Mouse (Mus musculus): Measurements from ENCODE around the gene Unc93a. TPM values are rescaled to one million over a fixed set of nuclear protein-coding genes. Genes with fewer than 3 reads are reported as not detected.

The Unc93a gene
- total RNA-seq (2023) = under 1 TPM; 0.15 to 0.44 TPM

GRCm38 (mm10) chr17:13131710-13132109 lies at the start of gene Unc93a:
Gene Unc93a (minus strand): TSS chr17:13131810.

GRCm38 (mm10) chr17:13060804-13061203 lies 70.8 kb downstream of the Unc93a start, which contains the start of gene Tcp10b:
Gene Tcp10b (plus strand): TSS chr17:13061104.

Other genes with a start within 250 kb of the Unc93a start
- gene Pnldc1, start 221.6 kb downstream of the Unc93a start, total RNA-seq (2023) = 1 to 10 TPM in 1 of 2 experiments, under 1 TPM in 1; 0.29 to 1.1 TPM
- gene Tcp1, start 216.1 kb downstream of the Unc93a start, total RNA-seq (2023) = 100 to 1,000 TPM in 1 of 2 experiments, 10 to 100 TPM in 1; 96.1 to 102 TPM
- 10 to 100 TPM; 50.2 to 57.0 TPM for gene Mrpl18, start 215.5 kb downstream of the Unc93a start, total RNA-seq (2023)
- gene Acat3, start 191.2 kb downstream of the Unc93a start, total RNA-seq (2023) = under 1 TPM in 1 of 2 experiments, not detected in 1; 0.73 TPM
- gene Acat2, start 171.1 kb downstream of the Unc93a start, total RNA-seq (2023) = 1 to 10 TPM; 8.8 to 9.2 TPM
- gene Wtap, start 137.6 kb downstream of the Unc93a start, total RNA-seq (2023) = 10 to 100 TPM; 64.4 to 72.9 TPM
- 10 to 100 TPM; 44.6 to 60.1 TPM for gene Sod2, start 125.0 kb downstream of the Unc93a start, total RNA-seq (2023)
- under 1 TPM in 1 of 2 experiments, not detected in 1; 0.90 TPM for gene Gpr31b, start 79.5 kb downstream of the Unc93a start, total RNA-seq (2023)
- gene Tcp10b, start 70.7 kb downstream of the Unc93a start, total RNA-seq (2023) = not detected
- gene Smok2a, start 89.4 kb upstream of the Unc93a start, total RNA-seq (2023) = not detected
- gene Smok2b, start 98.4 kb upstream of the Unc93a start, total RNA-seq (2023) = not detected
- gene Tcp10c, start 222.8 kb upstream of the Unc93a start, total RNA-seq (2023) = not detected

Measured in neutrophil, adult 83 days (primary cell).